10 mouse cellular contexts compared by ENCODE assay signal in genomic region chr16:35255981-35256380, GRCm38 (mm10).
DNase-seq lines count a peak whose midpoint lies in the region; ATAC-seq and TF ChIP-seq lines count a peak whose summit lies in the region.
"Had no signal": no experiment of that assay in that cellular context is flagged by ENCODE, and none has a peak within 500 bp of the region (broad histone marks: within the 10 kb centered on the region; RNA-seq: fewer than 3 reads in every experiment).

No protein-coding gene starts in this region.

- no peak overlapping the region for H3K4me3 ChIP-seq in kidney, embryonic 14.5 days (ENCODE audit: low read length)
- no peak overlapping the region for H3K4me3 ChIP-seq in kidney, adult 2 months (ENCODE audit: insufficient read depth, low read depth, low read length)
- H3K4me3 ChIP-seq: embryonic facial prominence, embryonic 12.5 days; liver, embryonic 15.5 days had no signal

- intact Hi-C loops in heart, postnatal 10 days (cut with DNase I) = loop anchor here (2.0 kb wide), 1 partner anchor 29 kb away; no protein-coding TSS in a partner anchor
- intact Hi-C loops in gastrocnemius, postnatal 36 days (cut with DNase I) = no loop called here

- H3K4me1 ChIP-seq in kidney, embryonic 14.5 days (ENCODE audit: control insufficient read depth, insufficient read depth, low read length) = no peaks in the 10 kb centered on the region
- H3K4me1 ChIP-seq in kidney, adult 2 months (ENCODE audit: control insufficient read depth, insufficient read depth, low read length) = no peaks in the 10 kb centered on the region
- H3K4me1 ChIP-seq: embryonic facial prominence, embryonic 12.5 days; liver, embryonic 15.5 days had no signal

- H3K27ac ChIP-seq in kidney, embryonic 14.5 days (ENCODE audit: low read depth, low read length) = no peak overlapping the region
- no peak overlapping the region for H3K27ac ChIP-seq in kidney, adult 2 months (ENCODE audit: insufficient read depth, low read depth, low read length)
- H3K27ac ChIP-seq: embryonic facial prominence, embryonic 12.5 days; liver, embryonic 15.5 days had no signal

- no peaks in the 10 kb centered on the region for H3K27me3 ChIP-seq in kidney, embryonic 14.5 days (ENCODE audit: control insufficient read depth, insufficient read depth, low read length)
- H3K27me3 ChIP-seq in kidney, adult 2 months (replicated peaks; ENCODE audit: control insufficient read depth, insufficient read depth, low read length) = no peaks in the 10 kb centered on the region
- H3K27me3 ChIP-seq: embryonic facial prominence, embryonic 12.5 days; liver, embryonic 15.5 days had no signal

- H3K9ac ChIP-seq in kidney, embryonic 14.5 days (ENCODE audit: low read depth, low read length) = no peak overlapping the region
- H3K9ac ChIP-seq: embryonic facial prominence, embryonic 12.5 days; liver, embryonic 15.5 days had no signal

- H3K4me2 ChIP-seq in kidney, embryonic 14.5 days (replicated peaks; ENCODE audit: low read depth, low read length) = no peak overlapping the region
- H3K4me2 ChIP-seq: embryonic facial prominence, embryonic 12.5 days; liver, embryonic 15.5 days had no signal

- no peak for TF ChIP-seq CTCF in kidney, adult 2 months (conservative IDR thresholded peaks at IDR 0.05; ENCODE audit: insufficient read depth, insufficient read length, low read depth, low read length)

- no peaks in the 10 kb centered on the region for H3K36me3 ChIP-seq in kidney, embryonic 14.5 days (ENCODE audit: control insufficient read depth, insufficient read depth, low read length)
- no peaks in the 10 kb centered on the region for H3K36me3 ChIP-seq in kidney, adult 2 months (ENCODE audit: control insufficient read depth, insufficient read depth, low read length)
- H3K36me3 ChIP-seq: embryonic facial prominence, embryonic 12.5 days; liver, embryonic 15.5 days had no signal

- 0 out of 2 replicates have a peak, but pooled peaks have one; percentile 53 for ATAC-seq in kidney, embryonic 14.5 days (ENCODE audit: low FRiP score, low TSS enrichment)

- no peaks in the 10 kb centered on the region for H3K9me3 ChIP-seq in kidney, embryonic 14.5 days (ENCODE audit: control insufficient read depth, low read length)
- H3K9me3 ChIP-seq: embryonic facial prominence, embryonic 12.5 days; liver, embryonic 15.5 days had no signal

- WGBS in kidney, embryonic 14.5 days = 30% methylated on average over 11 of the region's 11 CpGs
- 43% methylated on average over 11 of the region's 11 CpGs for WGBS in kidney, adult 2 months

- no peak for DNase-seq in kidney, adult 2 months
- peak; percentile 30 for DNase-seq in adrenal gland, adult 8-10 months
- peak; percentile 22 to 24 for DNase-seq in cerebellum, postnatal 36 days
- DNase-seq in heart, postnatal 10 days = peak; percentile 69 to 70
- DNase-seq in frontal cortex, postnatal 14 days (ENCODE audit: low spot score in 2 of 2) = no peak
- DNase-seq in gastrocnemius, postnatal 36 days = no peak
- DNase-seq: kidney, adult 8-10 months had no signal

- TF ChIP-seq POLR2A in kidney, adult 2 months (IDR thresholded peaks at IDR 0.05; ENCODE audit: low read depth, low read length) = no peak

Comparison
In these comparisons a context has a peak if more than half of its experiments do, and no peak if none do; other contexts are left out.
1. DNase-seq: peak in adrenal gland, adult 8-10 months (single experiment), cerebellum, postnatal 36 days (2 of 2) and heart, postnatal 10 days (2 of 2); none in kidney, adult 2 months (single experiment), frontal cortex, postnatal 14 days (0 of 2) and gastrocnemius, postnatal 36 days (0 of 2).